Mouse (Mus musculus) A20 (cell line): ENCODE results near the gene Rtp4.

ENCODE experiments used
- DNase-seq: peaks from one replicate; pipeline ENCODE4 v3.0.0-alpha.2; 2011; ENCODE audit warnings: low read depth, low spot score

Rtp4 gene

DNA sequence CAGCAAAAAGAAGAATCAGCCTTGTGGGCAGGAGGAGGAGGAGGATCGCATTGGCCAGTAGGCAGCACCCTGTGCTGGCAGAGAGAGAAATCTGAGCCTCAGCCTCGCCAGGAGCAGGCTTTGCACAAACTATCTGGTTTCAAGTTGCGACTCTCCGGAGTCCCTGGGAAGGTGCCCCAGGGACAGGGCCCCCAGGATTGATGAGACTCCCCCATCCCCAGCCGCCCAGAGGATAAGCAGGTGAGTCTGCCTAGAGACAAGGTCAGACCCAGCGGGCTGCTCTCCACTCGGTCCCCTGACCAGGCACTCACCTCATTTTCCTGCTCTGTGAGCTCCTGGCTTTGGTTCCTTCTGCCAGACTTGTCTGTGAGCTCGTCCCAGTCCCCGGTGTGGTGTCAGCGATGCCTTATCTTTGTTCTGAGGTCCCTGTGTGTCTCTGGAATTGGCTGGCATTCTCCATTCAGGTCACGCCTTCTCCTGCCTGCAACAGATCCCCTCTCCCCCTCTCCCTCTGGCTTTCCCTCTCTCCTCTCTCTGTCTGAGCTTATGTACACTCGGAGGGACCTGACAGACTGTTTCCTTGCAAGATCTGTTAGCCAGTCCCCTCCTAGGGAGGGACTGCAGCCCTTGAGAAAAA lies at the start of gene Rtp4, which contains the start of gene Masp1:
Rtp4 (plus strand) TSS at position 57 of the 637 bp plus-strand sequence.
Masp1 (minus strand) TSS at position 581 of the 637 bp plus-strand sequence.
- DNase-seq = no peak

GRCm38 (mm10) chr16:23471551-23471950 lies 48.5 kb upstream of the Rtp4 start:
- DNase-seq = no peak

DNA sequence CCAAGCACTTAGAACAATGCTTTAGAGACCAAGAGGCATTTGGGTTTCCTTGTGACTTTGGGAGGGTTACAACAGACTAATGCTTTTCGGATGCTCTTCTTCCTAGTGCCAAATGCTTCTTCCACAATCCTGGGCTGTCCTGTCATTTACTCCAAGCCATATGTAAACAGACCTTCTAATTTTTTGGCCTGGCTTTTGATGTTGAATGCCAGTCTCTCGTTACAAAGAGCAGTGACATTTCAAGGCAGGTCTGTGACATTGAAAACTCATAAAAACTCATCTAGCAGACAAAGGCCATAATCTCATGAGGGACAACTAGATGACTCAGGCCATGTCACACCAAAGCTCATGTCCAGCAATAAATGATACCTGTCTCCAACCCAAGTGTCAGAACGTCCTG lies 48.0 kb upstream of the Rtp4 start:
- DNase-seq = no peak

- DNase-seq = no peak
Measured at GRCm38 (mm10) chr16:23475651-23476050, 44.4 kb upstream of the Rtp4 start.

- no peak for DNase-seq
Measured at GRCm38 (mm10) chr16:23476598-23476997, 43.5 kb upstream of the Rtp4 start.

GRCm38 (mm10) chr16:23479872-23480603 lies 40.1 kb upstream of the Rtp4 start:
- no peak for DNase-seq

- no peak for DNase-seq
Measured at GRCm38 (mm10) chr16:23482218-23482617, 37.9 kb upstream of the Rtp4 start.

DNA sequence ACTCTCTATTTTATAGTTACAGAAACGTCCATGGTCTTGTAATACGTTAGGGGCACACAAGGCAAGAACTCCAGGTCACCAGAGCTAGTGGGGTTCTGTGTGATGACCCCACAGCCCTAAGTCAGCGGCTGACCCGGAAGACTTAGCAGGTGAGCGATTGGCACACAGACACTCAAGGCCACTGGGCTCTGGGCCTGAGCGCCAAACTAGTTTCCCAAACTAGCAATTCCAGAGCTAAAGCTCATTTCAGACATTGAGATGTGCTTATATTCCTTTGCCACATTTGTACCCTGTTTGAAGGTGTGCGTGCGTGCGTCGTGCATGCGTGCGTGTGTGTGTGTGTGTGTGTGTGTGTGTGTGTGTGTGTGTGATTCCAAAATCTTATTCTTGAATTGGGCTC lies 37.2 kb upstream of the Rtp4 start:
- DNase-seq = no peak

- no peak for DNase-seq
Measured at GRCm38 (mm10) chr16:23483292-23483691, 36.8 kb upstream of the Rtp4 start.

GRCm38 (mm10) chr16:23492783-23493182 lies 27.3 kb upstream of the Rtp4 start:
- no peak for DNase-seq

DNA sequence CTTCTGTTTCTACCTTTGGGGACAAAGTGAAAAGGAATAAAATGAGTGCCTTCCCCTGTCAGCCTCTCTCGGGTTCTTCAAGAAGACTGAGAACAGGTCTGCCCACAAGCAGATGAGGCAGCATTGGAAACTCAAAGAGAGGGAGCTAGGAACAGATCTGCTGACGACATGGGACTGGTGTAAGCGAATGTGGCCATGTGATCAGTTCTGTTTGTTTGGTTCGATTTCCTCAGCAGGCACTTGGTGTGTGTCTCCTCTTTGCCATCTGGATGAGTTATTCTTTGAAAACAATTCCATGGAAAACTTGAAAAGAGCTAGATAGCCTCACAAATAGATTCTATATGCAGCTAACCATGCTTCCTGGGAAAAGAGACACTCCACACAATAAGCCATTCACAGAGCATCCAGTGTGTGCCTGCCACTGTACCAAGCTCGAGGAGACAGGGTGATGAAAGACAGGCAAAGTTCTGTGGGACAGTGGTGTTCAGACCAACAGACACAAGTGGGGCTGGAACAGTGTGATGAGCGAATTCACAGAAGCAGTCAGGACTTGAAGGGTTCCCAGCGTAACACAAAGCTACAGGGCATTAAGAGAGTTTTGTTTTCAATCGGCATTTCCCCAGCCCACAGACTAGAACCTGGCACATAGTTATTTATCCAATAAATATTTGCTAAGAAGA lies 23.7 kb upstream of the Rtp4 start:
- no peak for DNase-seq

- no peak for DNase-seq
Measured at GRCm38 (mm10) chr16:23497440-23497839, 22.7 kb upstream of the Rtp4 start.

DNA sequence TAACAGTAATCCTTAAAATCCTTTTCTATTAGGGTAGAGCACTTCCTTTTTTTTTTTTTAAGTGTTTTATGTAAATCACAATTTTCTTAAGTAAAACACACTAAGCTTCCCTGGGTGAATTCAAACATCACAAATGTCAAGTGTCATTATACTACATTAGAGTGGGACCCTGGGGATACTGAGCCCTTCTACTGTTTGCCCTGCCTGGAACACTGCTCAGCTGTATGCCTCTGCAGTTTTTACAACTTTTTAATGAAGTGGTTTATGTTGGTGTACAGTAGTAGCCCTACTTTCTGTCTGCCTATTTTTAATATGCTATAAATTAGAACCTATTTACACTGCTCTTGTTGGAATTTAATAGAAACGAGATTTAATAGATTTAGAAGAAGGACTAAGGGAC lies 22.2 kb upstream of the Rtp4 start:
- no peak for DNase-seq

DNA sequence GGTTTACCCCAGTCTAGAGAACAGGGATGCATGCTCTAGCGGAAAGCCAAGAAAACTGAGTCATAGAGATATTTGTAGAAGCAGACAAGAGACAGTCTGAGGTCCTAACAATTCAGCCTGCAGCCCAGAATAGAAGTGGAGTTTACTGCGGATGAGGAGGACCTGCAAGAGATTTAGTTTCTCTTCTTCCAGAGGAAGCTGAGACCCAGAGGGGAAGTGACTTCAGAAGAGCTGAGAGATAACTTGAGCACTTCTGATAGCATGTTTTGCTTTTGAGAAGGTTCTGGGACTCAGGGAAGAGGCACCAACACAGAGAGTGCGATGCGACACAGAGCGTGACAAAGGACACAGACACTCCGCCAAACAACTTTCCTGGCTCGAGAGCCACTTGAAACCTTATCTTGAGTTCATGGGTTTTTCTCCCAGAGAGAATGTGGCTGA lies 21.4 kb upstream of the Rtp4 start:
- no peak for DNase-seq

GRCm38 (mm10) chr16:23500558-23500957 lies 19.5 kb upstream of the Rtp4 start:
- DNase-seq = no peak

GRCm38 (mm10) chr16:23501288-23501687 lies 18.8 kb upstream of the Rtp4 start:
- no peak for DNase-seq

- no peak for DNase-seq
Measured at GRCm38 (mm10) chr16:23502478-23502877, 17.6 kb upstream of the Rtp4 start.

DNA sequence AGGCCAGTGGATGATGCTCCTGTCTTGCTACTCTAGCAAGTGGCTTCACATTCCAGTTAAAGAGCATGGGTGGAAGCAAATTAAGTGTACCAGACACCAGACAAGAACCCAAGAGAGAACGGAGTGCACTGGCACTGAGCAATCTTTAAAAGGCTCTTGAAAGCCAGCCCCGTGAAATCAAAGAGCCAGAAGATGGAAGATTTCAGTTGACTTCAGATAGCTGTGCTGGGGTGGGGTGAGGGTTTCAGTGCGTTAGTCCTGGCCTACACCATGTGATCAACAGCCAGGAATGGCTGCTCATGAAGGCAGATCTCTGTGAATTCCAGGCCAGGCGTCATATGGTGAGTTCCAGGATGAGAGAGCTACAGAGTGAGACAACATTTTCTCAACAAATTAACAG lies 16.7 kb upstream of the Rtp4 start:
- DNase-seq = no peak

- DNase-seq = no peak
Measured at GRCm38 (mm10) chr16:23504320-23504744, 15.8 kb upstream of the Rtp4 start.

GRCm38 (mm10) chr16:23505904-23506687 lies 14.0 kb upstream of the Rtp4 start:
- peak; percentile 67 for DNase-seq

GRCm38 (mm10) chr16:23511166-23511935 lies 8.7 kb upstream of the Rtp4 start:
- DNase-seq = no peak
